Mouse (Mus musculus) liver, adult (tissue): ENCODE data around the gene Smarcc1.
A peak's percentile ranks its signal among the peaks of the same experiment; 100 is the strongest.

ENCODE experiments used
- GATA4 ChIP-seq: IDR thresholded peaks from 2 replicates; pipeline ENCODE4 v1.6.1; 2014; ENCODE audit warnings: mild to moderate bottlenecking, low read length; ENCODE audit not compliant: insufficient replicate concordance

The Smarcc1 gene

DNA sequence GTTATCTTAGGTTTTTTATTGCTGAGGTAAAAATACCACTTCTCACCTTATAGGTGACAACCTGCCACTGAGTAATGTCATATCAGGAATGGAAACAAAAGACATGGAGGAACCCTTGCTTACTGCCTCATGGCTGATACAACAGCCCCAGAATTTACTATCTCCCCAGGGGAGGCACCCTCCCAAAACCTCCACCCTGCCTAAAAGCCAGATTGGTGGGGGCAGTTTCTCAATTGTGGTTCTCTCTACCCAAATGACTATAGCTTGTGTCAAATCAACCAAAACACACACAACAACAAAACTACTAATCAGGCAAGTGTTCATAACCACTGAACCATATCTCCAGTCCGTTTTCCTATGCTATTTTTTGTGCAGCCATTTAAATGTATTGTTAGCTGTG, 741 bp downstream of the Smarcc1 start:
- TF ChIP-seq GATA4: no peak

DNA sequence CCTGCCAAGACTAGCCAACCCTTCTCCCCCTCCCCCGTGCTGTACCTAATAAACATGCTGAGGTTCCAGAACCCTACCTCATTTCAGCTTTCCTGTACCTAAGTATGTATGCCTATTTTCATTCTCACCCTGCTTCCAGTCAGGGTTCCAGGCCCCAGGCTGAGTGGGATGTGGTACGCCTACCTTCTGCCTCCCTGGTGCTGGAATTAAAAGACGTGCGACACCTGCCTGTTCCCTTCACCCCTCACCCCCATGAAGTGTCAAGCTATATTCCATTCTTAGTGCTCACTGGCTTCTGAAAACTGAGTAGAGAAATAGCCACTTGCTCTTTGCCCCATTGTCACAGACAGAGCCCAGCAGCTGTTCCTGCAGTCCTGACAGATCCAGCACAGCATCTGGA, 3.9 kb downstream of the Smarcc1 start:
- no peak for TF ChIP-seq GATA4

DNA sequence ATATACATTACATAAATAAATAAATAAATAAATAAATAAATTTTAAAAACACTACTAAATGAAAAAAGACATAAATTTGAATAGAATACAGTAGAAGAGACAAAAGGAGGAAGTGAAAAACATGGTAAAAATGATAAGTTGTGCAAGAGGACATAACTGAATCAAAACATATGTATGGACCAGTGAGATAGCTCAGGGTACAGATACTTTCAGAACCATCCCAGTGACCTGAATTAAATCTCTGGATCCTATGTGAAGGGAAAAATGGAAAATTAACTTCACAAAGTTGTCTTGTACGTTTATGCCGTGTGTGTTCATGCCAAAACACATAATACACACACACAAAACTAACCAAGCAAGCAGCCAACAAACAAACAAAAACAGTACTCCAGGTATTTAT, 5.8 kb downstream of the Smarcc1 start:
- no peak for TF ChIP-seq GATA4

DNA sequence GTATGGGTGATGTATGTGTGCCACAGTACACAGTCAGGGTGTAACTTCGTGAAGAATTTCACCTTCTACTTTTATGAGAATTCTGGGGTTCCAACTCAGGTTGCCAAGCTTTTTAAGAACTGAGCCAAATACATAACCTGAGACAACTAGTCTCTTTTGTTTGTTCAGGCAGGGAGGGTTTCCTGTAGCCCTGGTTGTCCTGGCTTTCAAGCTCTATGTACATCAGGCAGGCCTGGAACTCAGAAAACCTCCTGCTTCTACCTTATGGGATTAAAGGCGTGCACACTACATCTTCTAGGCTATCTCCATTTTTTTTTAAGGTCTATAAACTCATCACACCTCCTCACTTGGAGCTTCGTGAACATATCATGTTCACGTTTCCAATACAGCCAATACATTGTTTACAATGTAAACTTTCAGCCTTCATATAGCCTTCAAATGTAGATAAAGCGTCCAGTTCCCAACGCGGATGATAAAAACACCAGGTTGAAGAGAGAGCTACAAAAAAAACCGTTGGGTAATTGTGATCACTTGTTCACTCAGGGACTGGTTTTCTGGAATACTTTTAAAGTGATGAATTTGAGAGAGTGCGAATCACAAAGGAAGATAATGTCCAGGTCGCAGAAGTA, 13.5 kb downstream of the Smarcc1 start:
- no peak for TF ChIP-seq GATA4

DNA sequence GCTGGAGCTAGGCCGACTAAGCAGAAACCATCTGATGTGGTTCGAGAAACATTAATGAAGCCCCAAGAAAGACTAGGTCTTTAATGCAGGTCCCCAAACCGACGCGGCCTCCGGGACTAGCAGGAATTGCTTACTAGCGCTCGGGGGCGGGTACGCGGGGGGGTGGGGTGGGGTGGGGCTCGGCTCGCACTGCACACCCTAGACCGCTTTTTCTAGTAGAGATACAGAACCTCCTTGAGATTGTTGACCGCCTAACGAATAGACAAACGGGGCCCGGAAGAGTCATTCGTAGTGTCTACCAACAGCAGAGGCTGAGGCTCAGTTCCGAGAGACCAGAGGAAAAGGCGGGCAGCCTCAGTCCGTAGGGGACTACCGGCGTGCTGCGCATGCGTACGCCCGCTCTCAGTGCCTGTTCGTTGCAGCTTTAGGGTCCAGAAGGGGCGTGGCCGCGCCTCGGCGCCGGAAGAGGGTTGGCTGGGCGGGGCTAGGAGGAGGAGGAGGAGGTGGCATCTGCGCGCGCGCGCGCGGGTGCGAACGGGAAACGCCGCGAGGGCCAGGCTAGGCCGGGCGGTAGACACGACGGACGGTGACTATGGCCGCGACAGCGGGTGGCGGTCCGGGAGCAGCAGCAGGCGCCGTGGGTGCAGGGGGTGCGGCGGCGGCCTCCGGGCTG, 14.2 kb downstream of the Smarcc1 start:
- peak; percentile 47; the same call in 1 of the 2 replicates for TF ChIP-seq GATA4

DNA sequence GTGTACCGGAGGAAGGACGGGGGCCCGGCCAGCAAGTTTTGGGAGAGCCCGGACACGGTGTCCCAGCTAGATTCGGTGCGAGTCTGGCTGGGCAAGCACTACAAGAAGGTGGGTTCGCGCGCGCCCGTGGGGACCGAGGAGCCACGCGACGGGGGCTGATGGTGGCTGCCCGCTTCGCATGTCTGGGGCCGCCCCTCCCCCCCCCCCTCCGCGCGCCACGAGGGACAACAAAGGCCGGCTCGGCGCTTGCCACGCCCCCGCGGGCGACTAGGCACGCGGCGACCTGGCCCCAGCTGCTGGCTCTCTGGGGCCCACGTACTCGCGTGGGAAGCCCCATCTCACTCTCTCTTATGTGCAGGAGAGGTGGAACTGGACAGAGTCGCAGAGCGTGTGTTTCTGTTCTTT, 14.7 kb downstream of the Smarcc1 start:
- no peak for TF ChIP-seq GATA4

DNA sequence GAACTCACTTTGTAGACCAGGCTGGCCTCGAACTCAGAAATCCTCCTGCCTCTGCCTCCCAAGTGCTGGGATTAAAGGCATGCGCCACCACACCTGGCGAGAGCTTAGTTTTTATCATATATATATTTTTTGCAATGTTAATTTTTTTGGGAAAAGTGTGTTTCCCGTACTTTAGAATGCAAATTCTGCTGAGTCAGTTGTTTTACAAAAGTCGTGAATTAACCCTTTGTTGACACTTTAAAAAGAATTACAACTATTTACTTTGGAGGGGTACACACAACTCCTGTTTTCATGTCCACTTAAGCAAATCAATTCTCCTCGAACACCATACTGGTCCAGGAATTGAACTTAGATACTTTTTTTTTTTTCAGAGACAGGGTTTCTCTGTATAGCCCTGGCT, 15.4 kb downstream of the Smarcc1 start:
- no peak for TF ChIP-seq GATA4

DNA sequence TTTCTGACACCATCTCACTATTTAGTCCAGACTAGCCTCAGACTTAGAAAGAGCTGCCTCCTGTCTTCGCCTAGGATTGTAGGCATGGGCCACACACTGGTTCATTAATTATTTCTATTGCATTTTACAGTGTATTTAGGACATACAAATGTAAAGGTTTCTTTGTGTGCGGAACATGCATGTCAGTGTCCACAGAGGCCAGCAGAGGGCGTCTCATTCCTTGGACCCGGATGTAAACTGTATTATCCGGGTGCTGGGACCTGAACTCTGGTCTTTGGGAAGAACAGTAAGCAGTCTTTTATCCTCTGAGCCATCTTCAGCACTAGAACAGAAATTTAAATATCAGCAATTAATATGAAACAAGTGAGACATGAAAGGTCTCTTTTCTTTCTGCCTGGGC, 16.7 kb downstream of the Smarcc1 start:
- TF ChIP-seq GATA4: no peak

DNA sequence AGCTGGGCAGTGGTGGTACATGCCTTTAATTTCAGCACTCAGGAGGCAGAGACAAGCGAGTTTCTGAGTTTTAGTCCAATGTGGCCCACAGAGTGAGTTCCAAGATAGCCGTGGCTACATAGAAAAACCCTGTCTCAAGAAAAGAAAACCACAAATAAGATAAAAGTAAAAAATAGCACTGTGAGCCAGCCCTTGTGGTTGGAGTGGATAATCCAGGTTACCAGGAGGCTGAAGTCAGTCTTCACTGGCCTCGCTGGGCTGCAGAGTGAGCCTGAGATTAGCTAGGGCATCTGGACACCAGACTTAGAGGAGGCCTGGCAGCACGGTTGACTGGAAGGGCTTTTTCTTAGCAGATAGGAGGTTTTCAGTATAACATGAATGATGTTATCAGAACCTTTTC, 21.6 kb downstream of the Smarcc1 start:
- TF ChIP-seq GATA4: no peak

DNA sequence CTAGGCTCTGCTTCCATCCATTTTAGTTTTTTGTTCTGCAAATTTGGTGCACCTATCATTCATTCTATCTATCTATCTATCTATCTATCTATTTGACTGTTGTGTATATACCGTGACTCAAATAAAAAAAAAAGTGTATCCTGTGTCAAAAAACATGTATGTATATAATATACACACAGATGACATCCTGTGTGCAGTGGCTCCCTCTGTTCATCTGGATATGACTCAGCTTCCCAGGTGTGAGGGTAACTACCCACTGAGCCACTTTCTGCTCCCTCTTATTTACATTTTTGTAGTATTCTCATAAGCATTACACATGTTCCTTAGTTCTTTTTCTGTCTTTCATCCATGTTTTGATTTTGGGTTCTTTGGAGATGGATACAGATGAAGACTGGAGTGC, 24.6 kb downstream of the Smarcc1 start:
- TF ChIP-seq GATA4: no peak

DNA sequence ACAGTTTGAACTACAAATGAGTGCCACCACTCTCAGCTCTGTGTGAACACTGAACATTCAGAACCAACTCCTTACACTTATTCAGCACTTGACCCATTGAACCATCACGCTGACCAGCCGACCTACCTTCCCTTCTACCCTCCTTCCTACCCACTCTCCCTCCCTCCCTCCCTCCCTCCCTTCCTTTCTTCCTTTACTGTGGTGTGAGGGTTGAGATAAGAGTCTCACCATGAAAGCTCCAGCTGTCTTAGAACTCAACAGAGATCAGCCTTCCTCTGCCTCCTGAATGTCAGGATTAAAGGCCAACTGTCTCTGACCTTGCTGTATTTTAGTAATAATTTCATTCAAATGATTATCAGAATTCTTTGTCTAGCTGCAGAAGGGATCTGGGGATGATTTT, 31.1 kb downstream of the Smarcc1 start:
- no peak for TF ChIP-seq GATA4

DNA sequence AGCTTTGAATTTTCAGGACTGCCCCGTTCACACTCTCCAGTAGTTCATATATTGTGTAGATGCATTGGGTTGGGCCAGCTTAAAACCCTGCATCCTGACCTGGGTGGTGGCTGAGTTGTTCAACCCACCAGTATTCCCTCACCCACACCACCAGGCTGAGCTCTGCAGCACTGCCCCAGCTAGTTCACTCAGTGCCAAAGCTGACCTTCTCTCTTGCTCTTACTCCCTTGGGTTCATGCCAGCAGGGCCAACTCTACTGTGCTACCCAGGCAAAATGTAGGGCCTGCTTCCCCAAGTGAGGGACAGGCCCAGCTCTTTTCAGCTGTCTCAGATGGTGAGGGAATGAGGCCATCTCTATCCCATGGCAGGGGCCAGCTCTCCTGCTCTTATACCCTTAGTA, 41.5 kb downstream of the Smarcc1 start:
- TF ChIP-seq GATA4: no peak

DNA sequence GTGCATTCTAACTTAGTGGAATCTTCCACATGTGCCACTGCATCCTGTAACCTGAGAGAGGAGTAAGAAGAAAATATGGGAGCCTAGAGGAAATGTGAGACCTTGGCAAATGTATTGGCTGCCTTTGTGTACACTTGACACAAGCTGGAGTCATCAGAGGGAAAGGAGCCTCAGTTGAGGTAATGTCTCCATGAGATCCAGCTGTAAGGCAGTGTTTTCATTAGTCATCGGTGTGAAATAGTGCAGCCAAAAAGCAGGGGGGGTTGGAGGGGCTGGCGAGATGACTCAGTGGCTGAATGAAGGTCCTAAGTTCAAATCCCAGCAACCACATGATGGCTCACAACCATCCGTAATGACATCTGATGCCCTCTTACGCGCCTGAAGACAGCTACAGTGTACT, 44.9 kb downstream of the Smarcc1 start:
- no peak for TF ChIP-seq GATA4

DNA sequence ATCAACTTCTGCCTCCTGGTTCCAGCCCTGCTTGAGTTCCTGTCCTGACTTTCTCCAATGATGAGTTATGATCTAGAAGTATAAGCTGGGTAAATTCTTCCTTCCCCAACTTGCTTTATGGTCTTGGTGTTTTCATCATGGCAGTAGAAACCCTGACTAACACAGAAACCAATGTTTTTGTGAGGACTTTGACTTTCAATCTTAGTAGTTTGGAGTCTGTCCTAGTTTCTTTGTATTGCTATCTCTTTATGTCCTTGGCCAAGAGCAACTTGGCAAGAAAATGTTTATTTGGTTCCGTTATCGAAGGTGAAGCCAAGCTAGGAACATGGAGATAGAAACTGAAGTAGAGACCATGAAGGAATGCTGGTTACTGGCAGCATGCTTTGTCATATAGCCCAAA, 45.6 kb downstream of the Smarcc1 start:
- peak; percentile 42; the same call in 1 of the 2 replicates for TF ChIP-seq GATA4

DNA sequence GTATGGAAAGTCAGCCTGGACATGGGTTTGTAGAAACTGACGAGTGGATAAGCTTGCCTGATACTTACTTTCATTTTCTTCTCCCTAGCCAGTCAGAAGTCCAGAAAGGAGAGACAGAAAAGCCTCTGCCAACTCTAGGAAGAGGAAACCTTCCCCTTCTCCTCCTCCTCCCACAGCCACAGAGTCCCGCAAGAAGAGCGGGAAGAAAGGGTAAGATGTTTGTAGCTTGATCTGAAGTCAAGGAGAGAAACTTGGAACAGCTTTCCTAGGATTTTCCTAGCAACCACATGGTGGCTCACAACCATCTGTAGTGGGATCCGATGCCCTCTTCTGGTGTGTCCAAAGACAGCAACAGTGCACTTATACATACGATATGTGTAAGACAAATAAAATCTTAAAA, 53.4 kb downstream of the Smarcc1 start:
- TF ChIP-seq GATA4: no peak

DNA sequence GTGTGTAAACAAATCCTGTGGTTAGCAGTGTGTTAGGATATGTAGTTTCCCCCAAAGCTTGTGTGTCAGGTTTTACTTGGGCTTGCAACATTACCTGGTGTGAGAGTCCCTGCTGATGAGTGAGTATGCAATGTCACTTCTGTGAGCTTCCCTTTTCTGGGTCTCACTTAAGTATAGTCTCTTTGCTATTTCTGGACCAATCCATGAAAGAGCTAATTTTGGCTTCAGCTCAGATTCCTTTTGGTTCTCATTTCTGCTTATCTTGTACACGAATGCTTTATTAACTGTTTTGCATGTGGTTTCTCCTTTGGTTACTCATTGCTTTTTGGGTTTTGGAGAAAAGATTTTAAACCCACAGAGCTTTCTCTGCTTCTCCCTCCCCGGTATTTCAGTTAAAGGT, 82.4 kb downstream of the Smarcc1 start:
- TF ChIP-seq GATA4: no peak
